Mouse (Mus musculus) embryonic facial prominence, embryonic 14.5 days (tissue): Measurements from ENCODE around the gene Kxd1. TPM values are rescaled to one million over a fixed set of nuclear protein-coding genes. Genes with fewer than 3 reads are reported as not detected.
A peak's percentile ranks its signal among the peaks of the same experiment; 100 is the strongest.

Experiments used
- ATAC-seq: fragments of 200-750 bp; cut with Nextera tagmentation; 2 replicates; pipeline ENCODE4 v1.8.0; 2017; ENCODE audit warnings: low read depth, moderate number of reproducible peaks, moderate TSS enrichment
- DNase-seq: peaks from one replicate; pipeline ENCODE4 v3.0.0-alpha.2; 2015; ENCODE audit warnings: low spot score
- H3K27ac ChIP-seq: fragments of 300-500 bp; sonication (generic); replicated peaks from 2 replicates; pipeline ENCODE4 v1.5.1; 2014; ENCODE audit warnings: low read depth, mild to moderate bottlenecking, low read length, moderate library complexity
- H3K27me3 ChIP-seq: fragments of 300-500 bp; sonication (generic); replicated peaks from 2 replicates; pipeline ENCODE4 v1.6.1; 2014; ENCODE audit warnings: low read length; ENCODE audit not compliant: control insufficient read depth, insufficient read depth
- H3K36me3 ChIP-seq: fragments of 300-500 bp; sonication (generic); 2 replicates; pipeline ENCODE4 v1.6.1; 2014; ENCODE audit warnings: low read length, mixed read lengths; ENCODE audit not compliant: control insufficient read depth, insufficient read depth
- H3K4me1 ChIP-seq: fragments of 300-500 bp; sonication (generic); 2 replicates; pipeline ENCODE4 v1.6.1; 2014; ENCODE audit warnings: antibody characterized with exemption, low read length; ENCODE audit not compliant: control insufficient read depth, insufficient read depth
- H3K4me2 ChIP-seq: fragments of 300-500 bp; sonication (generic); 2 replicates; pipeline ENCODE4 v1.6.1; 2014; ENCODE audit warnings: low read depth, mild to moderate bottlenecking, low read length, moderate library complexity, mixed read lengths
- H3K4me3 ChIP-seq: fragments of 300-500 bp; sonication (generic); 2 replicates; pipeline ENCODE4 v1.5.1; 2014; ENCODE audit warnings: low read depth, mild to moderate bottlenecking, low read length
- H3K9ac ChIP-seq: fragments of 300-500 bp; sonication (generic); 2 replicates; pipeline ENCODE4 v1.6.1; 2014; ENCODE audit warnings: low read depth, mild to moderate bottlenecking, low read length, moderate library complexity, mixed read lengths
- H3K9me3 ChIP-seq: fragments of 300-500 bp; sonication (generic); 2 replicates; pipeline ENCODE4 v1.6.1; 2016; ENCODE audit warnings: low read length; ENCODE audit not compliant: control insufficient read depth
- WGBS: fragments of 180-500 bp; shearing (Covaris S2); extraction: QIAGEN DNeasy Blood & Tissue Kit; methylation state at CpG from one replicate; pipeline ENCODE4 v1.1.7; 2014; 5-methylcytosine and 5-hydroxymethylcytosine counted together
- polyA plus RNA-seq: library from polyadenylated mRNA; unstranded; fragments of >200 nt; fragmentation: Nextera tagmentation; extraction: Ambion mirVana; gene quantifications from 2 replicates; pipeline ENCODE4 v1.2.1, GENCODE M21; 2014

The Kxd1 gene
- polyA plus RNA-seq, 1 experiment from 2014 or later: 51.0 TPM

DNA sequence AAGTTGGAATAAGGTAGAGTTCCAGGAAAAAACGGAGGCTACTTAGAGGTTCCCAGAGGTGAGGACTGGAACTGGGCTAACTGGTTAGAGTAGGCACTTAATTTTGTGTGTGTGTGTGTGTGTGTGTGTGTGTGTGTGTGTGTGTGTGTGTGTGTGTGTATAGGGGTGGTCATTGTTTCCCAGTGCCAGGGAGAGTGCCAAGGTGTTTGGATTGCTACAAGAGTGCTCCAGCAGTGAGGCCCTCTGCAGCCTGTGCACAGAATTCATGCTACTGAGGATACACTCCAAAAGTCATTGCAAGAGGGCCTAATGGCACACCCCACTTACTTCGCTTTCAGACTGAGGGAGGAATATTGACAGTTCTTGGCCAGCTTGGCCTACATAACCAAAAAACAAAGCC lies 44.8 kb downstream of the Kxd1 start:
- Histone ChIP-seq H3K27me3 (peaks cover 23% of the 10 kb centered on the region), H3K4me2 (no peak overlapping the region), H3K9me3 (no peaks in the 10 kb centered on the region), H3K27ac (no peak overlapping the region), H3K9ac (no peak overlapping the region), H3K4me3 (no peak overlapping the region), H3K4me1 (peaks cover 7% of the 10 kb centered on the region; the same call in 1 of the 2 replicates), H3K36me3 (no peaks in the 10 kb centered on the region)
- no peak for DNase-seq
- 59% methylated on average over 2 of the region's 2 CpGs for WGBS
- ATAC-seq: no peak

DNA sequence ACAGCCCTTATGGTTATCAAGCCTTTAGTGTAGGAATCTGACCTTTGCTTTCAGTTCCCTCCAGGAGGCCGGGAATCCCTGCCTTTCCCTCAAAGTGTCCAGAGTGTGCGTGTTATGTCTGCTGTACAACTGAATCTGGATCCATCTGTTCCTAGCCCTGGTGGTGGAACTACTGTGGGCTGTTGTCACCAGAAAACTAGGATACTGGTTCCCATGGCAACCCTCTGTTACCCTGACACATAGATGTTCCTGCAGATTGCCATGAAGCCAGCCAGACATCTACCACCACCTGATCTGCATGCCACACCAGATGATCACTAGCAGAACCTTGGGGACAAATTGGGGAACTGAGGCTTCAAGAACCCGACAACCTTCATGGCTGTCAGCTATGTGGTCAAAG lies 45.8 kb downstream of the Kxd1 start:
- ATAC-seq (no peak), DNase-seq (no peak)
- Histone ChIP-seq H3K27ac (no peak overlapping the region), H3K4me1 (no peaks in the 10 kb centered on the region; the same call in 1 of the 2 replicates), H3K36me3 (no peaks in the 10 kb centered on the region), H3K9me3 (no peaks in the 10 kb centered on the region), H3K9ac (no peak overlapping the region), H3K4me2 (no peak overlapping the region), H3K27me3 (peaks cover 16% of the 10 kb centered on the region; the same call in 1 of the 2 replicates), H3K4me3 (no peak overlapping the region)
- 77% methylated on average over 3 of the region's 3 CpGs for WGBS

DNA sequence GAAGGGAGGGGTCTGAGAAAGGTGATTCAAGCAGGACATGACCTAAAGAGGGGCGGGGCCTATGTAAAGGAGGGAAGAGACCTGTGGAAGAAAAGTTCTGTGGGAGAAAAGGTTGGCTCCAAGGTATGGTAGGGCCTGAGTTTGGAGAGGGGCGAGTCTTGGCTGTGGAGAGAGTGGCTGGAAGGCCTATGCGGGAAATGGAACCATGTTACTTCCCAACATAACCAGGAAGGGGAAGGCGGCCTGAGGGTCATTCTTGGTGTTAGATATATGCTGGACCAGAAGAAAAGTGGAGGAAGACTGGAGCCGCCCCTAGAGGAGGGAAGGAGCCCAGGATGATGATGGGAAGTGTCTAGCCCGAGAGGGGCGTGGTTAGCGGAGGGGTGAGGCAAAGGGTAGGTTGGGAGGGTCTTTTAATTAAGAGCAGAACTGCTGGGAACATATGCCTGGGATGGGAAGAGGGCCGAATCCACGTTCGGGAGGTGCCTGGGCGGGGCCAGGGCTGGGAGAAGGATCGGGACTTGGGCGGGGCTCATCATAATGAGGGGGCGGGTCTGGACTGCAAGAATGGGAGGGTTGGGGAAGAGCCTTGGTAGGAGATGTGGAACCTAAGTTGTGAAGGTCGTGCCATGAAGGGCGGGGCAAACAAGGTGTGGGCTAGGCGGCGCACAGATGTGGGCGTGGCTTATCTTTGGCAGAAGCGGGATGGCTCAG lies 50.3 kb downstream of the Kxd1 start:
- DNase-seq: peak; percentile 60
- 2% methylated on average over 20 of the region's 21 CpGs for WGBS
- Histone ChIP-seq H3K27ac (no peak overlapping the region), H3K27me3 (no peaks in the 10 kb centered on the region), H3K9me3 (no peaks in the 10 kb centered on the region), H3K36me3 (0 out of 2 replicates have a peak, but pooled peaks cover 4% of the 10 kb centered on the region), H3K9ac (no peak overlapping the region), H3K4me2 (peak overlapping the region; percentile 89), H3K4me1 (peaks cover 4% of the 10 kb centered on the region; the same call in 1 of the 2 replicates), H3K4me3 (peak overlapping the region; percentile 76)
- peak; percentile 27; the same call in 1 of the 2 replicates for ATAC-seq

DNA sequence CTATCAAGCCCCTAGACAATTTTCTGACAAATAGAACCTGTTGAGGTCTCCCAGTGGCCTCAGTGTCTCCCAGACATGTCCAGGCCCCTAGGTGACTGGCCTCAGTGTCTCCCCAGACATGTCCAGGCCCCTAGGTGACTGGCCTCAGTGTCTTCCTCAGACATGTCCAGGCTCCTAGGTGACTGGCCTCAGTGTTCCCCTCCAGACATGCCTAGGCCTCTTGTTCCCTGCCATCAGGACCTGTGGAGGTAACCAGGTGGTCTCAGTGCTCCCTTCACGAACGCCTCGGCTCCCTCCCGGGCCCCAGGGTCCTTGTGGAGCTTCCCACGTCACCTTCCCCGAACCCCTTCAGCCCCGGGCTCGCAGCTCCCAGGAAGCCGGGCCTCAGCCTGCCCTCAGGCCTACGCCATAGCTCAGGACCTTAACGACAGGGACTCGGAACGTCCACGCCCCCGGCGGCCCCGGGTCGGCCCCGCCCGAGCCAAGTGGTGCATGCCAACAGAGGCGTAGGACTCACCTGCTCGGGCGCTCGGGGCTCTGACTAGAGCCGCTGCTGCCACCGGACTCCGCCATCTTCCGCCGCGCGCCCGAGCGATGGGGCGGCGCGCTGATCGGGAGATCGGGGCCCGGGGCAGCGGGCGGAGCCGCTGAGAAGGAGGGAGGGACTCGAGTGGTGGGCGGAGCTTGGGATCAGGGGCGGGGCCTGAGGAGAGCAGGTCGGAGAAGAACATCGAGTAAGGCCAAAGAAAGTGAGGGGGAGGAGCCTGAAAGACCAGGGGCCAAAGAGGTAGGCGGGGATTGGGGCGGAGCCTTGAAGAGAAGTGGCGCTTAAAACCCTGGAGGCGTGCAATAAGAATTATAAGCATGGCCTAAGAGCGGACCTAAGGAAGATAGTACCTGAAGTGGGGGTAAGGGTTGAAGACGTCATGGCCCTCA lies 51.2 kb downstream of the Kxd1 start, which contains the start of gene Klhl26:
Klhl26 (minus strand) TSS at position 636 of the 936 bp plus-strand sequence.
- WGBS: 1% methylated on average over 48 of the region's 53 CpGs
- H3K27ac ChIP-seq: 0 out of 2 replicates have a peak within 1 kb of the TSS, but pooled peaks have one; percentile 28
- H3K4me2 ChIP-seq: peak within 1 kb of the TSS; percentile 89
- H3K36me3 ChIP-seq: 0 out of 2 replicates have a peak, but pooled peaks cover 5% of the 10 kb centered on the region
- no peaks in the 10 kb centered on the region for H3K27me3 ChIP-seq
- H3K9me3 ChIP-seq: no peaks in the 10 kb centered on the region
- ATAC-seq (peak; percentile 94), DNase-seq (peak; percentile 96)
- peak within 1 kb of the TSS; percentile 76 for H3K4me3 ChIP-seq
- H3K9ac ChIP-seq: peak within 1 kb of the TSS; percentile 93
- H3K4me1 ChIP-seq: peaks cover 4% of the 10 kb centered on the region; the same call in 1 of the 2 replicates

DNA sequence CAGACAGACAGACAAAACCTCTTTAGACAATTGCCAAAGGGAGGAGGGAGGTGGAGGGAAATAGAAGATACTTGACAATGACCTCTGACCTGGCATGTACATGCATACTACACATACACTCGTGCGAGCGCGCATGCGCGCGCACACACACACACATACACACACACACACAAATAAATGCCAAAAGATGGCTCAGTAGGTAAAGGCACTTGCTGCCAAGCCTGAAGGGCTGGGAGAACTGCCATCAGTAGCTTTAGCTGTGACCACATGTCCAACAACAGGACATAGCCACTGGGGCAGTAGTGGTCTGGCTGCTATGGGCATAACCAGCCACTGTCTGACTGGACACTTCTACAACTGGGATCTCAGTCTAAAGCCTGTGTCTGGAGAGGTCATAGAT lies 55.9 kb downstream of the Kxd1 start:
- WGBS: 97% methylated on average over 7 of the region's 7 CpGs
- H3K27ac ChIP-seq: no peak overlapping the region

DNA sequence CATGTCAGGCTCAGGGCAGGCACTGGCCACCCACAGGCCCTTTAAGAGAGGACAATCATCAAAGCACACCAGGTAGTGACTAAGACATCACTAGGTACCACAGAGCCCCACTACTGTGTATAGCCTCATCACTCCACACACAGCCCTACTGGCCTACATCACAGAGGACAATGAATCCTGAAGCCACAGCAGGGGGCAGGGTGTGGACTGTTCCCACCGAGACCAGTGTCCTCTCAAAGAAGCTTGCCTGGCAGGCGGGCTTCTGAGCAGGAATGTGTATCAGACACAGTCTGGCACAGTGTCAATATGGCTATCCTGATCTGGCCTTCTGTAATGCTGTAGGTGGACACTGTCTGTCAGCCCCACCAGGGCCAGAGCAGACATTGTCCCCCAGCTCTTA lies 57.8 kb downstream of the Kxd1 start:
- 0 out of 2 replicates have a peak, but pooled peaks cover 10% of the 10 kb centered on the region for H3K36me3 ChIP-seq
- H3K9ac ChIP-seq: no peak overlapping the region
- no peak for ATAC-seq
- H3K4me1 ChIP-seq: no peaks in the 10 kb centered on the region
- DNase-seq: no peak
- no peak overlapping the region for H3K4me2 ChIP-seq
- no peak overlapping the region for H3K27ac ChIP-seq
- 76% methylated on average over 2 of the region's 2 CpGs for WGBS
- no peaks in the 10 kb centered on the region for H3K27me3 ChIP-seq
- H3K9me3 ChIP-seq: no peaks in the 10 kb centered on the region
- no peak overlapping the region for H3K4me3 ChIP-seq

More for the DNA sequence above, 55.9 kb downstream of the Kxd1 start:
- Histone ChIP-seq H3K4me1 (0 out of 2 replicates have a peak, but pooled peaks cover 4% of the 10 kb centered on the region), H3K4me3 (no peak overlapping the region), H3K36me3 (0 out of 2 replicates have a peak, but pooled peaks cover 10% of the 10 kb centered on the region), H3K9me3 (no peaks in the 10 kb centered on the region), H3K4me2 (no peak overlapping the region), H3K27me3 (no peaks in the 10 kb centered on the region), H3K9ac (no peak overlapping the region)
- ATAC-seq: no peak
- no peak for DNase-seq

DNA sequence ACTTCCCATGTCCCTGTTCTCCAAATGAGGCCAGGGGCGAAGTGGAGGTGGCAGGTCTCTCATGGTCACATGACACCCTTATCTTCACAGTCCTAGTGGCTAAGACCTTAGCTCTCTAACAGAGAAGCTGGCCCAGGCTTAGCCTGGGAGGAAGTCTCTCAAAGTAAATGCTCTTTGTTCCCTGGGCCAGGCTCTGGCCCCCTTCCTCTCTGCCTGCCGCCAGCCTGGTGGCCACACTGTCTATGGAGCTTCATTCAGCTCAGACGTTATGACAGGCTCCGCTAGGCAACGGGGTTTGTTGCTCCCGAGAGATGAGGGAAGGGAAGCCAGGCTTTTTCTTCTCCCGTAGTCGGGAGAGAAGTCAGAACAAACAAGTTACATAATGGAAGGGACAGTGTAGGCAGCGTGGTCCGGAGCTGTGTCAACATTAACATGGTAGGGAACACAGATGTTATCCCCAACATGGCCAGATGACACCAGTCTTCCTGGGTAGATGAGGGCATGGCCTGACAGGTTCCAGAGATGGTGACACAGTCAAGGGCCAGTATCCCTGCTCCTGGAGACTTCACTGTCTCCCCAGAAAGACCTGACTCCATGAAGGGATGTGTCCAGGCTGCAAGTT lies 58.4 kb downstream of the Kxd1 start:
- WGBS: 54% methylated on average over 10 of the region's 10 CpGs
- Histone ChIP-seq H3K36me3 (0 out of 2 replicates have a peak, but pooled peaks cover 10% of the 10 kb centered on the region), H3K4me2 (no peak overlapping the region), H3K27me3 (no peaks in the 10 kb centered on the region), H3K9me3 (no peaks in the 10 kb centered on the region), H3K4me1 (no peaks in the 10 kb centered on the region), H3K4me3 (no peak overlapping the region), H3K9ac (no peak overlapping the region), H3K27ac (no peak overlapping the region)
- no peak for ATAC-seq
- DNase-seq: no peak

DNA sequence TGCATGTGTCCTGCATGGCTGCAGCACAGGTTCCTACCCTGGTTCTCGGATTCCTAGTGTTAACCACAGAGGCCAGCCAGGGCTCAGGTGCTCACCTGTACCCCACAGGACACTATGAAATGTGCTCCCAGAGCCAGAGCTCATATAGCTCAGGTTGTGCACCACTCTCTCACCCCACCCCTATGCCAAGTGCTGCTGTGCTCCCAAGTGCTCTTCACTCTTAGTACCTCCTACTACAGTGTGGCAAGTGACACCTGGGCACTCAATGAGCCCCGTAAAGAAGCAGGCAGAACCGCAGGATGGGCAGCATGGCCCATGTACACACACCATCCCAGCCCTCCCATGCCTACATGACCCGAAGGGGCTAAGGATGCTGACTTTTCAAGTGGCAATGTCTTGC lies 59.0 kb downstream of the Kxd1 start:
- no peaks in the 10 kb centered on the region for H3K4me1 ChIP-seq
- no peak overlapping the region for H3K4me3 ChIP-seq
- no peak for ATAC-seq
- H3K36me3 ChIP-seq: 0 out of 2 replicates have a peak, but pooled peaks cover 10% of the 10 kb centered on the region
- no peak overlapping the region for H3K9ac ChIP-seq
- WGBS: 93% methylated on average over 4 of the region's 4 CpGs
- no peak overlapping the region for H3K4me2 ChIP-seq
- no peaks in the 10 kb centered on the region for H3K27me3 ChIP-seq
- no peak overlapping the region for H3K27ac ChIP-seq
- DNase-seq: no peak
- H3K9me3 ChIP-seq: no peaks in the 10 kb centered on the region
